Mouse (Mus musculus): ENCODE results near the gene Fmnl1. TPM values are rescaled to one million over a fixed set of nuclear protein-coding genes. Genes with fewer than 3 reads are reported as not detected.

The Fmnl1 gene
- 12.1 and 14.0 TPM in 2 replicates for polyA plus RNA-seq (2021; fragmentation: Nextera tagmentation)
- long read RNA-seq, experiment 1, partial matches to known transcripts = 27 of 30 reads
- long read RNA-seq, experiment 1, other reads (novel, unspliced or antisense) = 2 of 30 reads
- long read RNA-seq, experiment 2, transcript Fmnl1-201 (15 exons, 2,830 nt) = major isoform, 13 of 137 reads
- long read RNA-seq, experiment 2, partial matches to known transcripts = 107 of 137 reads
- long read RNA-seq, experiment 2, other reads (novel, unspliced or antisense) = 17 of 137 reads

DNA sequence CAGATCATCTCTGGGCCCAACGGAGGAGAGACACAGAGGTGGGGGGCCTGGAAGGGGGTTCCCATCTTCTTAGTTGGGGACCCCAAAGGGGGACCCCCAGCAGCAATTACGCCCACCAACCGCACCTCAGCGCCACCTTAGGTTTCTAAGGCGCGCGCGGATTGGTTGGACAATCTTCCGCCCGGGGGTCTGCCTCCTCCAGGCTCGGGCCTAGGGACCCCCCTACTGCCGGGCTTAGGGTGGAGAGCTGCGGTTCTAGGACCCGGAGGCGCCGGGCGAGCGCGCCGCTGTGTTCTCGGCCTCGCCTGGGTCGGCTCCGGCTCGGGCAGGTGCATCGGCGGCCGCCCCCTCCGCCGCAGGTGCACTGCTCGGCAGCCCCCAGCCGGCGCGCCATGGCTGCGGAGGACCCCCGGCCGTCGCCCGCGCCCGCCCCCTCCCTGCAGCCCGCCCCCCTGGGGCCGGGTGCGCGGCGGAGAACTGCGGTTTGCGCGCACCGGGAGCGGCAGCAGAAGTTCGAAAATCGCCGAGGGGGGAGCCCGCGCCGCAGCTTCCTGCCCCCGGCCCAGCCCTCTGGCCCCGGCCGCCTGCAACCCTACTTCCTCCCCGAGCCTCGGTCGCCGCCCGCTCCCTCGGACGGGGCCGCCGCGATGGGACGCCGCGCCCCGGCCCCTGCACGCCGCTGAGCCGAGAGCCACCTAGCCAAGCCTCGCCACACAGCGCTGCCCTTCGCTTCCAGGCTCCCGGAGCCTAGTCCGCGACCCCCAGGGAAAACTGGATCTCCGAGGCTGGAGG lies at the start of gene Fmnl1:
Fmnl1 (plus strand) TSS at position 614 of the 792 bp plus-strand sequence.

DNA sequence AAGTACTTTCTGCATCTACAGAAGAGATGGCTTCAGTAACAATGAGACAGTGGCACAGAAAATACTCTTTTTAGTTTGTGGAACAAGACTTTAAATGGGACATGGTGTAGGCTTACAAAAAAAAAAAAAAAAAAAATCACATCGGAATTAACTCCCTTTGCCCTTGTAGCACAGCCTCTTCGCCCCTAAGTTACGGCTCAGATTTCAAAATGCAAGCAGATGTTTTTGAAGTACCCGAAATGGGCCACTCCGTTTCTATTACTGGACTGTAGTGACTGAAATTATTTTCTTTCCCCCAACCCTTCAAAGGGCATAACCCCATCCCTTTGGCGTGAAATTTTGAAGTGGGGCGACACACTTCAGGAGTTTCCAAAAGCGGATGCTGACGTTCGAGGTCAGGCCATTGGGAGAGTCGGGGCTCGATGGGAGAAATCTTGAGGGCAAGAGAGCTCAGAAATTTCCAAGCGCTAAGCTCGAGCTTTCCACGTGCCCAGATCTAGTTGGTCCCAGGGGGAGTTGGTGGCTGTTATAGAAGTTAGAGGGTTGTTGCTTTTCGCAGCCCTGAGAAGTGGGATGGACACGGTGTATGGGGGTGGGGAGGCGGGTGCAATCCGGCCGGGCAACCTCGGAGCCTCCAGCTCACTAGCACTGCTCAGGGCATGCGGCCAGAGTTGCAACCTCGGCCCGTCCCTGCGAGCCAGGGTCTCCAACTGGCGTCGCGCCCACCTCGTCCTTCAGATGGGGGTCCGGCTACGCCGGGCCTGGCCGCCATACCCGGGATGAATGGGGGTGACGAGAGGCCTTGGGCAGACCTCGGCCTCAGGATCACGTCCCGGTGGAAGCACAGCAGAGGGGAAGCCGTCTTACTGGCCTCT lies 39.0 kb upstream of the Fmnl1 start, which contains the start of gene Hexim2:
Hexim2 (plus strand) TSS at position 729 of the 875 bp plus-strand sequence.

DNA sequence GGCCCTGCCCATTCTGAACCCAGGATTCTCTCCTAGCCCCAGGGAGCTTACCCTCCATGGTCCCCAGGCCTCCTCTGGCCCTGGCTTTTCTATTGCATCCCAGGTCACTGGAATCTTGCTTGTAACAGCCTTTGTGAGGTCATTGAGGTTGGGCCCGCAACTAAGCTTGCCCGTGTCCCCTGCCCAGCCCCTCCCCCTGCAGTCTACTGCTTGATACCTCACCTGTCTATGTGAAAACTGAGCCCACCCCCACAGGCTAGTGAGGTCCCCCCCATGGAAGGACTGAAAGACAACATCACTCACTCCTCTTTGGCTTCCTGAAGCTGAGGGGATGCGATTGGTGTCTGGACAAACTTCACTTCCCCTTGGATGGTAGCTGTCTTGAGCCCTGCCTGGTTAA lies 37.6 kb downstream of the Fmnl1 start, which contains the start of gene 1700023F06Rik:
1700023F06Rik (minus strand) TSS at position 101 of the 400 bp plus-strand sequence.

DNA sequence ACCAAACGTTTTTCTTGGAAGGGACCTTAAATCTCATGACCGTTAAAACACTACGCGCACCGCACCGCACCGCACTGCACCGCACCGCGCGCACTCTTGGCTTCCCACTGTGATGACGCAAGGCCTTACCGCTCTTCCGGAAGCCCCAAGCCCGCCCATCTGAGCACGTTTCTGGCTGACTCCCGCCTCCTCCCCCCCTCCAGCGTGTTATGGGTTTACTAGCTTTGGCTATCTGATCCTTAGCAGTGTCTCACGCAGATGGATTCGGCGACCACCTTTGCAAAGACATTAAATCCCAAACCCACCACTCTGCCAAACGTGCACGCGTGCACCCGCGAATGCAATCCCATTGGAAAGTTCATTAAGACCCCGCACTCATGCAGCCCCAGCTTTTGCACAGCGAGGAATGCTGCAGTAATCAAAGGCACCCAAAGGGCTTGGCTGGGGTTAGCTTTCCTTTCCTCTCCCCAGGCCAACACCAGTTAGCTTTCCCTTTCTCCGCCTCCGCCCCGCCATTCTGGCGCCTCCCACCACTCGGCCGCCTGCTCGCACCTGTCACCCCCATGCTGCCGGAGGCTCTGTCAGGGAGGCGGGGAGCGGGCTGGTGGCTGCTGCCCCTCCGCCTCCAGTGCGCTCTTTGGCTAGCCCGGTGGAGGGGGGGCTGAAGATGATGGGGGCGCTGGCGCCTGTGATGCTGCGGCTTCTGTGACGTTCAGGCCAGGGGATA lies 47.0 kb downstream of the Fmnl1 start, which contains the start of gene Spata32:
Spata32 (minus strand) TSS at position 643 of the 727 bp plus-strand sequence.

Other genes starting within 250 kb of the Fmnl1 start
- 0.04 TPM in 1 of 2 replicates, not detected in the other for gene Kif18b, start 246.0 kb upstream of the Fmnl1 start, polyA plus RNA-seq (2021; fragmentation: Nextera tagmentation)
- gene C1ql1, start 224.4 kb upstream of the Fmnl1 start, polyA plus RNA-seq (2021; fragmentation: Nextera tagmentation) = 1.5 and 1.6 TPM in 2 replicates
- 331 and 373 TPM in 2 replicates for gene Nmt1, start 142.9 kb upstream of the Fmnl1 start, polyA plus RNA-seq (2021; fragmentation: Nextera tagmentation)
- gene Dcakd, start 142.8 kb upstream of the Fmnl1 start, polyA plus RNA-seq (2021; fragmentation: Nextera tagmentation) = 30.5 and 36.4 TPM in 2 replicates
- gene Plcd3, start 69.4 kb upstream of the Fmnl1 start, polyA plus RNA-seq (2021; fragmentation: Nextera tagmentation) = 2.1 and 3.0 TPM in 2 replicates
- 42.3 and 42.4 TPM in 2 replicates for gene Acbd4, start 69.4 kb upstream of the Fmnl1 start, polyA plus RNA-seq (2021; fragmentation: Nextera tagmentation)
- gene Hexim1, start 54.9 kb upstream of the Fmnl1 start, polyA plus RNA-seq (2021; fragmentation: Nextera tagmentation) = 8.4 and 9.1 TPM in 2 replicates
- gene Hexim2, start 38.7 kb upstream of the Fmnl1 start, polyA plus RNA-seq (2021; fragmentation: Nextera tagmentation) = 5.6 and 6.3 TPM in 2 replicates
- gene 1700023F06Rik, start 37.5 kb downstream of the Fmnl1 start, polyA plus RNA-seq (2021; fragmentation: Nextera tagmentation) = 1.5 and 2.3 TPM in 2 replicates
- gene Spata32, start 47.3 kb downstream of the Fmnl1 start, polyA plus RNA-seq (2021; fragmentation: Nextera tagmentation) = 0.18 and 0.45 TPM in 2 replicates
- 0.35 and 0.48 TPM in 2 replicates for gene Map3k14, start 96.4 kb downstream of the Fmnl1 start, polyA plus RNA-seq (2021; fragmentation: Nextera tagmentation)
- 7.1 and 8.5 TPM in 2 replicates for gene Arhgap27, start 192.6 kb downstream of the Fmnl1 start, polyA plus RNA-seq (2021; fragmentation: Nextera tagmentation)
- gene Plekhm1, start 241.6 kb downstream of the Fmnl1 start, polyA plus RNA-seq (2021; fragmentation: Nextera tagmentation) = 3.7 and 4.1 TPM in 2 replicates